Mouse (Mus musculus) lung, postnatal 0 days (tissue): ENCODE measurements at regions not wholly inside any gene's neighbourhood (a gene's known extent, or its start where the extent isn't known, plus 50 kb on each side); places are given as distances from the start of the nearest gene placed in this dataset.

Experiments used
- CTCF ChIP-seq: IDR thresholded peaks from 2 replicates; pipeline ENCODE4 v1.5.1; 2016; ENCODE audit warnings: antibody characterized with exemption, mild to moderate bottlenecking
- EP300 ChIP-seq: IDR thresholded peaks from 2 replicates; pipeline ENCODE4 v1.6.1; 2016; ENCODE audit warnings: antibody characterized with exemption, mild to moderate bottlenecking, control low read depth

DNA sequence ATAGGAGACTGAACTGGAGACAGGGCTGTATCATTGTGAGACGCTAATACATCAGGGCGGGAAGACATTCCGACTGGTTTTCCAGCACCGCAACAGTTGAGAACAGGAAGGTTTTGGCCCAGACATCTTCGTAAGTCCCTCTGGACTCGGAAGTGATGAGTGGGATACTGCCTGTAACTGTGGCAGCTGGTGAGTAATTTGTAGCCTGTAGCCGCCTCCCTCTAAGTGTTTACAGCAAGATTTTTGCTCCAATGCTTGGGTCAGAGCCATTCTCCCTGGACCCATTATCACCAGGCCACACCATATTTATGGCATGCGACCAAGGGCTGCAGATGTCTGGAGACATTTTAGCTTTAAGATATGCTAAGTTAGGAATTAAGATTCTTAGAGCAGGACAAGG is 351.5 kb downstream of the Etnk1 start:
- no peak for TF ChIP-seq CTCF
- no peak for TF ChIP-seq EP300
